Mouse (Mus musculus) NIH3T3 (cell line): ENCODE measurements around the gene Tmem170b.

Experiments
- DNase-seq: peaks from one replicate; pipeline ENCODE4 v3.0.0-alpha.2; 2012; ENCODE audit warnings: low read depth

Gene Tmem170b

GRCm38 (mm10) chr13:41605099-41606010, at the start of gene Tmem170b:
Gene Tmem170b, plus strand, starts transcription at chr13:41605907.
- DNase-seq = peak; percentile 98

- DNase-seq = peak; percentile 40
These were observed 44.7 kb upstream of the Tmem170b start for GRCm38 (mm10) chr13:41561024-41561423.

GRCm38 (mm10) chr13:41568421-41568820, 37.3 kb upstream of the Tmem170b start:
- DNase-seq = peak; percentile 28

- no peak for DNase-seq
These were observed 36.8 kb upstream of the Tmem170b start for GRCm38 (mm10) chr13:41568926-41569325.

GRCm38 (mm10) chr13:41569776-41570175, 35.9 kb upstream of the Tmem170b start:
- peak; percentile 52 for DNase-seq

GRCm38 (mm10) chr13:41571368-41572350, 34.0 kb upstream of the Tmem170b start:
- DNase-seq = peak; percentile 94

GRCm38 (mm10) chr13:41572351-41572735, 33.4 kb upstream of the Tmem170b start:
- DNase-seq = no peak

- DNase-seq = no peak
These were observed 32.4 kb upstream of the Tmem170b start for GRCm38 (mm10) chr13:41573126-41573846.

- DNase-seq = no peak
These were observed 24.6 kb upstream of the Tmem170b start for GRCm38 (mm10) chr13:41581058-41581457.

GRCm38 (mm10) chr13:41583666-41584357, 21.9 kb upstream of the Tmem170b start:
- no peak for DNase-seq

GRCm38 (mm10) chr13:41584358-41584680, 21.4 kb upstream of the Tmem170b start:
- DNase-seq = no peak

- no peak for DNase-seq
These were observed 20.8 kb upstream of the Tmem170b start for GRCm38 (mm10) chr13:41584896-41585295.

GRCm38 (mm10) chr13:41596678-41597077, 9.0 kb upstream of the Tmem170b start:
- no peak for DNase-seq

- no peak for DNase-seq
These were observed 5.7 kb upstream of the Tmem170b start for GRCm38 (mm10) chr13:41599977-41600376.

- no peak for DNase-seq
These were observed 4.7 kb upstream of the Tmem170b start for GRCm38 (mm10) chr13:41601056-41601455.

- DNase-seq = peak; percentile 22
These were observed 1.7 kb upstream of the Tmem170b start for GRCm38 (mm10) chr13:41603921-41604466.

GRCm38 (mm10) chr13:41606081-41607000, 634 bp downstream of the Tmem170b start:
- DNase-seq = peak; percentile 46

GRCm38 (mm10) chr13:41607589-41607988, 1.9 kb downstream of the Tmem170b start:
- DNase-seq = no peak

- no peak for DNase-seq
These were observed 2.9 kb downstream of the Tmem170b start for GRCm38 (mm10) chr13:41608559-41608958.

- DNase-seq = no peak
These were observed 5.3 kb downstream of the Tmem170b start for GRCm38 (mm10) chr13:41611046-41611445.
